Mouse (Mus musculus): ENCODE measurements around the gene Ncdn.

- TF ChIP-seq CTCF (IDR thresholded peaks at IDR 0.05; ENCODE audit: borderline replicate concordance, insufficient read depth, low read length), result no peak
- no peak for TF ChIP-seq POLR2A (IDR thresholded peaks at IDR 0.05; ENCODE audit: low read depth, low read length)
Measured at GRCm38 (mm10) chr4:126773871-126774270, 20.6 kb upstream of the Ncdn start.
